Mouse (Mus musculus) erythroblast, adult 5-6 weeks (primary cell): ENCODE data around the gene Txndc8. TPM values are rescaled to one million over a fixed set of nuclear protein-coding genes. Genes with fewer than 3 reads are reported as not detected.

Source experiments
- ATAC-seq: replicated peaks from 2 replicates; pipeline ENCODE4 v1.8.0; 2016; ENCODE audit warnings: moderate number of reproducible peaks, mild to moderate bottlenecking, moderate TSS enrichment, inconsistent platforms; ENCODE audit not compliant: poor library complexity, low FRiP score, severe bottlenecking
- total RNA-seq, 2 experiments: library from RNA; stranded (forward) in 1 of 2; stranded (reverse) in 1 of 2; fragments of 150-400 nt in 1 of 2; fragments of 200-764, 138-1000 nt in 1 of 2; gene quantifications; 2 replicates each; pipeline versions ENCODE4 v1.2.3 to v1.2.4; 2015 to 2017; ENCODE audit warnings: low replicate concordance in 2 of 2

Gene Txndc8
- total RNA-seq, 2 experiments from 2014 or later, result not detected

DNA sequence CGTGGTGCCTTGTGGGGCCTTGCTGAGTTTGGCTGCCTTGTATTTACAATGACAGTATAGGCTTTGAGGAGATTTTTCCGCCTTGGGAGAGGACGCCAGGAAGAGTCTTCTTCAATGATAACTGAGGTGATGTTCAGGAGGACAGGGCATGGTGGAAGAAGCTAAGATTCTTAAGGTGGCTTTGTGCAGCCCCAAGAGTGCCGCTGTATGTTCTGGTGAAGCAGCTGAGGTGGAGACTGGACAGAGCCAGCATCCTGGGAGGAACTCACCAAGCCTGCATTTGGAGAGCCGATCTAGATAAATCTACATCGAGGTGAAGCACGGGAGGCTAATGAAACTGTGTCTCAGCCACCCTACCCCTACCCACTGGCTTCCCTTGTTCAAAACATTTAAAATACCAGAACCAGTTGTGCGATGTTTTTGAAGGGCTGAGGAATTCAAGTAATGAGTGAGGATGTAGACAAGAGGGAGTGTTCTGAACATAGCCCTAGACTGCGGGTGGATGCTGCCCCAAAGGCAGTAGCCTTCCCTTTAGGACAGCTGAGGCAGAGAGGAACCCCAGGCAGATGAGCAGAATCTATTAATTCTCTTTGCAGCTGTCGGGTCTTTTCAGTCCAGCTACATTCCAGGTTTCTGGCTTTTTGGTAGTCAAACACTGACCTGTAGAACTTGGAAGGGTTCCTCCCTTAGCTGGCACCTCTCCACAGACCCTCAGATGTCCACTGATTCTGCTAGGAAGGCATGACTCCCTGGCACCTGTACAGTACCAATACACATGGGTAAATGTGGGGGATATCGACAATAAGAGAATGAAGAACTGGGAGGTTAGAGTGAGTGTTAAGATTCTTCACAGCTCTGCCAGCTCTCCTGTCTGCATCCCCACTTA lies 51.5 kb downstream of the Txndc8 start:
- peak; percentile 24 for ATAC-seq

- ATAC-seq, result peak; percentile 86
Measured at GRCm38 (mm10) chr4:57956029-57956960, 52.6 kb downstream of the Txndc8 start, which contains the start of gene Txn1. Gene Txn1, minus strand, starts transcription at chr4:57956411.

GRCm38 (mm10) chr4:57955544-57955958 lies 53.4 kb downstream of the Txndc8 start:
- ATAC-seq, result peak; percentile 73

DNA sequence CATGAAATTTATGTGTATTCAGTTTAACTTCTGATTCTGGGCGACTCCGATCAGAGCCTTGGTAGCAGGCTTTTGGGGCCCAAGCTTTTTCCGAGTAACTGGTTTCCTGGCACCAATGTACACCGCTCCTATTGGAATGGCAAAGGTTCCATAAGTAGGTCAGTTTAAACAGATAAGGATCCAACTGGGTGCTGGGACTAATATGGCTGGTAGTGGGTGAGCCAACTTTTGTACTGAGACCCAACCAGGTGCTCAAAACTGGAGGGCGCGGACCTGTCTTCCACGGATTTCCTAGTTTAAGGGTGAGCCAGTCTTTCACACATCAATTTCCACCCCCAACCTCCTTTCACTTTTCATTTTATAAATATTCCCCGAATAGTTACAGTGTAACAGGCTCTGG lies 53.9 kb downstream of the Txndc8 start:
- no peak for ATAC-seq

GRCm38 (mm10) chr4:57954580-57954979 lies 54.3 kb downstream of the Txndc8 start:
- no peak for ATAC-seq

GRCm38 (mm10) chr4:57953796-57954195 lies 55.1 kb downstream of the Txndc8 start:
- ATAC-seq, result no peak

- no peak for ATAC-seq
Measured at GRCm38 (mm10) chr4:57952891-57953290, 56.0 kb downstream of the Txndc8 start.

DNA sequence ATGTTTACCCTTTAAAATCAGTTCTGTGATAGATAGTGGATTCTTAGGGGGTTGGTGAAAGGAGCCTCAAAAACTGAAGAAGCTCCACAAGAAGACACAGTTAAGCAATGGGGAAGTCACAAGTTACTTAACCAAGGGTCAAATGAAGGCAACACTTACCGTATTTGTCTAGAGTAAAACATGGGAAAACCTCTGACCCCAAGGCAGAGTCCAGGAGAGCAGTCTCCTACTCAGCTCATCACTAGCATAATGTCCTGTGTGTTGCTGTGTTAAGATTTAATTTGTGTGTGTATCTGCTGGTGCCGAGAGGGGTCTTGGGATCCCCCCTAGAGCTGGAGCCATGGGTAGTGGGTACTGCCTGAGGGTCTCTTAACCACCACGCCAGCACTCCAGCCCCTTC lies 56.5 kb downstream of the Txndc8 start:
- no peak for ATAC-seq

DNA sequence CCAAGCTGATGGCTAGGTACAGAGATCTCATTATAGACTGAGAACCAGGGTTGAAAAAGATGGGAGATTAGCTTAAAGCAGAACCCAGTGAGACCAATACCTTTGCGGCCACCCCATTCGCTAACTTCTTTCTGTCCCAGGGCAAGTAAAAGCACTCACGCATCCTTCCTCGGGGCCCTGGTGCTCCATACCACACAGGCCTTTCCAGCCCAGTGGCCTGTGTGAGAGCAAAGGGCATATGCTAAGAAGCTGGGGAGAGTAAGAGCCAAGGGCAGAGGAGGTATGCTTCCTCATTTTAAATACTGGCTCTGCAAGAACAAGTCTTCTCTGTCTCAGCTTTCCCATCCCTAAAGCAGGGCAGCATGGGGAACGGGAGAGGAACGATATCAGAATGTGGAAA lies 59.1 kb downstream of the Txndc8 start:
- ATAC-seq, result no peak

- ATAC-seq, result no peak
Measured at GRCm38 (mm10) chr4:57947476-57947875, 61.4 kb downstream of the Txndc8 start.

GRCm38 (mm10) chr4:57947036-57947435 lies 61.9 kb downstream of the Txndc8 start:
- no peak for ATAC-seq

GRCm38 (mm10) chr4:57942892-57943291 lies 66.0 kb downstream of the Txndc8 start:
- no peak for ATAC-seq

DNA sequence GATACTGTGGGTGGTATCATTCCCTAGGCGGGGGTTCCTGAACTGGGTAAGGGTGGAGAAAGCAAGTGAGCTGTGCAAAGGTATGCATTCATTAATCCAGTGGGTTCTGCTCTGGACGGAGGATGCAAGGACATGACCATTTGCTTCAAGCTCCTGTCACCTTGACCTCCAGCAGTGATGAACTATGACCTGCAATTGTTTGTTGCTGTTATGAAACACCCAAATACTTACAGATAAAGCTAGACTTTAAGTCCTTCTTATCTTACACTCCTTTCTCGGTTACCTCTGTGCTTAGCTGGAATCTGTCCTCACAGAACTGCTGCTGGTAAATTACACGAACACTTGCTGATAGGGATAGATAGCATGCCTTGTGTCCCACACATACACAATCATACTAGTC lies 68.3 kb downstream of the Txndc8 start:
- ATAC-seq, result no peak

DNA sequence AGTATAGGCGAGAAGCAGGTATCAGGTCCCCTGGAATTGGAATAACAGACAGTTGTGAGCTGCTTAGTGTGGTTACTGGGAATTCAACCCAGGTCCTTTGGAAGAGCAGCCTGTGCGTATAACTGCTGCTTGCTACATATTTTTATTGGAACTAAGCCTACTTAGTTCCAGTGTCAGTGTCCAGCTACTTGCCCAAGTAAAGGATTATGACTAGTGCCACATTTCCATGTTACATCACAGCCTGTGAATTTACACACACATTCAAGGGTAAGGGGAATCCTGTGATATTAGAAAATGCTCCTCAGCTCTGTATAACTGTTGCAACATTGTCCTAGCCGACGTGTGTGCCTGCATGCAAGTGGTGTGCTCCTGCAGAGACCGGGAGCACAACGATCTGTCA lies 71.6 kb downstream of the Txndc8 start:
- ATAC-seq, result no peak

GRCm38 (mm10) chr4:57934181-57934580 lies 74.7 kb downstream of the Txndc8 start:
- no peak for ATAC-seq

Other genes starting within 250 kb of the Txndc8 start
- gene D630039A03Rik, start 92.8 kb downstream of the Txndc8 start, total RNA-seq (2015; ENCODE audit: low replicate concordance), result 0.42 TPM in 1 of 2 replicates, not detected in the other
- gene D630039A03Rik, start 92.8 kb downstream of the Txndc8 start, total RNA-seq (2017; ENCODE audit: low replicate concordance), result 0.51 TPM in 1 of 2 replicates, not detected in the other
- 135 and 150 TPM in 2 replicates for gene Txn1, start 52.7 kb downstream of the Txndc8 start, total RNA-seq (2015; ENCODE audit: low replicate concordance)
- gene Txn1, start 52.7 kb downstream of the Txndc8 start, total RNA-seq (2017; ENCODE audit: low replicate concordance), result 38.0 and 69.0 TPM in 2 replicates
- 0.42 TPM in 1 of 2 replicates, not detected in the other for gene Svep1, start 197.7 kb upstream of the Txndc8 start, total RNA-seq (2015; ENCODE audit: low replicate concordance)
- gene Svep1, start 197.7 kb upstream of the Txndc8 start, total RNA-seq (2017; ENCODE audit: low replicate concordance), result not detected in 2 replicates